Mouse (Mus musculus) small intestine, adult 2 months (tissue): ENCODE data around the gene Mef2c.

Experiments used
- CTCF ChIP-seq: fragments of 200-500 bp; IDR thresholded peaks from 2 replicates; pipeline ENCODE4 v1.5.1; 2012; ENCODE audit warnings: low read depth, mild to moderate bottlenecking, control low read depth, inconsistent platforms, low read length, moderate library complexity, mixed read lengths; ENCODE audit not compliant: insufficient replicate concordance, insufficient read length; ENCODE audit errors: extremely low read depth
- POLR2A ChIP-seq: fragments of 200-500 bp; IDR thresholded peaks from 2 replicates; pipeline ENCODE4 v1.6.1; 2012; ENCODE audit warnings: low read depth, mild to moderate bottlenecking, control low read depth, inconsistent platforms, low read length, moderate library complexity

GRCm38 (mm10) chr13:83603373-83604265 lies 99.8 kb downstream of the Mef2c start:
- TF ChIP-seq POLR2A: no peak
- TF ChIP-seq CTCF: no peak
